Mouse (Mus musculus) midbrain, embryonic 14.5 days (tissue): ENCODE data around the gene Pot1b. TPM values are rescaled to one million over a fixed set of nuclear protein-coding genes. Genes with fewer than 3 reads are reported as not detected.

ENCODE experiments used
- ATAC-seq: fragments of 200-750 bp; cut with Nextera tagmentation; 2 replicates; pipeline ENCODE4 v1.8.0; 2017; ENCODE audit warnings: moderate number of reproducible peaks, moderate library complexity; ENCODE audit not compliant: low FRiP score, low TSS enrichment
- DNase-seq: peaks from one replicate; pipeline ENCODE4 v3.0.0-alpha.2; 2015
- H3K27ac ChIP-seq: fragments of 300-500 bp; sonication (generic); replicated peaks from 2 replicates; pipeline ENCODE4 v1.5.1; 2014; ENCODE audit warnings: mild to moderate bottlenecking, low read depth, low read length, moderate library complexity
- H3K27me3 ChIP-seq: fragments of 300-500 bp; sonication (generic); 2 replicates; pipeline ENCODE4 v1.6.1; 2014; ENCODE audit warnings: low read length, control low read depth, mixed read lengths; ENCODE audit not compliant: control insufficient read depth, insufficient read depth
- H3K36me3 ChIP-seq: fragments of 300-500 bp; sonication (generic); 2 replicates; pipeline ENCODE4 v1.6.1; 2014; ENCODE audit warnings: low read length, control low read depth; ENCODE audit not compliant: control insufficient read depth, insufficient read depth
- H3K4me1 ChIP-seq: fragments of 300-500 bp; sonication (generic); 2 replicates; pipeline ENCODE4 v1.6.1; 2014; ENCODE audit warnings: mild to moderate bottlenecking, antibody characterized with exemption, low read length, control low read depth; ENCODE audit not compliant: control insufficient read depth, insufficient read depth
- H3K4me2 ChIP-seq: fragments of 300-500 bp; sonication (generic); 2 replicates; pipeline ENCODE4 v1.6.1; 2014; ENCODE audit warnings: mild to moderate bottlenecking, low read length, moderate library complexity
- H3K4me3 ChIP-seq: fragments of 300-500 bp; sonication (generic); replicated peaks from 2 replicates; pipeline ENCODE4 v1.5.1; 2014; ENCODE audit warnings: low read depth, low read length
- H3K9ac ChIP-seq: fragments of 300-500 bp; sonication (generic); replicated peaks from 2 replicates; pipeline ENCODE4 v1.6.1; 2014; ENCODE audit warnings: mild to moderate bottlenecking, low read length, moderate library complexity
- H3K9me3 ChIP-seq: fragments of 300-500 bp; sonication (generic); 2 replicates; pipeline ENCODE4 v1.6.1; 2016; ENCODE audit warnings: low read length, control low read depth, mixed read lengths; ENCODE audit not compliant: control insufficient read depth
- WGBS: fragments of 180-500 bp; shearing (Covaris S2); extraction: QIAGEN DNeasy Blood & Tissue Kit; methylation state at CpG from one replicate; pipeline ENCODE4 v1.1.7; 2014; 5-methylcytosine and 5-hydroxymethylcytosine counted together
- polyA plus RNA-seq: library from polyadenylated mRNA; unstranded; fragments of >200 nt; fragmentation: Nextera tagmentation; extraction: Ambion mirVana; gene quantifications from 2 replicates; pipeline ENCODE4 v1.2.1, GENCODE M21; 2014

The Pot1b gene
- 6.0 and 7.0 TPM in 2 replicates for polyA plus RNA-seq

DNA sequence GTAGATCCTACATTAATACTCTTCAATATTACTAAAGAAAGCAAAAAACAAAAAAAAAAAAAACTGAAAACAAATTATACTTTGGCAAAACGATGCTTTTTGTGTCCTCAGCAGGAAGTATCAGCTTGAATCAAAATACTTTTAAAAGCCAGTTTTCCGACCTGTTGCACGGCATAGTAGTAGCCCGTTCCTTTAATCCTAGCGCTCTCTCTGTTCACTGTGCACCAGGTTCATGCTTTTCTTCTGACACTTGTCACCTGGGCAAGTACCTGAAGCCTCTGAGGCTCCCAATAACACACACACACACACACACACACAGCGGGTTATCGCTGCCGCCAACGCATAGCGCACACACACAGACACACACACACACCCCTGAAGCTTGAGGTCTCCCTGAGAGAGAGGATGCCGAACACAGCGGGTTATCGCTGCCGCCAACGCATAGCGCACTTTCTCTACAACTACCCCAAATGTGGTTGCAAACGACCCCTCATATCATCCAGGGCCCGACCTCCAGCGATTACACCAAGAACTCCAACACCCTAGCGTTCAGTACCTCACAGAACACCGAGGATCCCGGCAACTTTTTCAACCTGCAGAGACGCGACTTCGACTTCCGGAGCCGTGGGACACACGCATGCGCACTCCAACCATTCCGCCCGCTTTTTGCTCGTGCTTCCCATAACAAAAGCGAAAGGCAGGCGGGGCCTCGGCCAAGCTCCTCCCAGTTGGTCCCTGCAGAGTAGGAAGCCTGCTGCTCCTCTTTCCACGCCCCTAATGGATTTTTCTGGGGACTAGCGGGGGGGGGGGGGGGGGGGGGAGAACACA lies at the start of gene Pot1b:
Pot1b (minus strand) TSS at position 645 of the 828 bp plus-strand sequence.
- H3K4me2 ChIP-seq, result peak within 1 kb of the TSS; percentile 87
- DNase-seq (peak; percentile 98), ATAC-seq (peak; percentile 98)
- H3K4me1 ChIP-seq, result no peaks in the 10 kb centered on the region
- H3K27ac ChIP-seq, result 0 out of 2 replicates have a peak within 1 kb of the TSS, but pooled peaks have one; percentile 41
- H3K9me3 ChIP-seq, result no peaks in the 10 kb centered on the region
- under 1% methylated on average over 36 of the region's 37 CpGs for WGBS
- peaks cover 19% of the 10 kb centered on the region for H3K36me3 ChIP-seq
- peak within 1 kb of the TSS; percentile 57 for H3K4me3 ChIP-seq
- H3K27me3 ChIP-seq, result no peaks in the 10 kb centered on the region
- peak within 1 kb of the TSS; percentile 49; the same call in 1 of the 2 replicates for H3K9ac ChIP-seq

- H3K4me3 ChIP-seq, result no peak overlapping the region
- no peak for ATAC-seq
- 82% methylated on average over 2 of the region's 2 CpGs for WGBS
- no peak overlapping the region for H3K27ac ChIP-seq
- no peak overlapping the region for H3K4me2 ChIP-seq
- no peaks in the 10 kb centered on the region for H3K4me1 ChIP-seq
- no peak for DNase-seq
- no peaks in the 10 kb centered on the region for H3K27me3 ChIP-seq
- no peak overlapping the region for H3K9ac ChIP-seq
- no peaks in the 10 kb centered on the region for H3K36me3 ChIP-seq
- H3K9me3 ChIP-seq, result no peaks in the 10 kb centered on the region
These were observed 38.7 kb upstream of the Pot1b start for GRCm38 (mm10) chr17:55751170-55751569.

DNA sequence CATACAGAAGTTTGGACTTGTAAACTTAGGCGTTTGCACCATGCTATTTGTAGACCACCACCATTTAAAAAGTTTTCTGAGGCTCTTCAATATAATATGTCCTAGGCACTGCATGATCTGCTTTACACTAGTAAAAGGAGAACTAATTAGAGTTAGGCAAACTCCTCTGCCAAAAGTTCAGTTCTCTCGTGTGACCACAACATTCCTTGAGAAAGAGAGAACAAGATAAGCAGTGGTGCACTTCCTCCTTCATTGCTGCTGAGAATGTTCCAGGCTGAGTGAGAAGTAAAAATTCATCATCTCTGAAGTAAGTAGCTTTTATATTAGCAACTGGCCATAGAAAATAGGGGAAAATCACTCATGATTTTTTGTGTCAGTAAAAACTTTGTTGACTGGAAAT lies 37.4 kb upstream of the Pot1b start, which contains the start of gene Adgre4:
Adgre4 (plus strand) TSS at position 199 of the 400 bp plus-strand sequence.
- Histone ChIP-seq H3K4me1 (no peaks in the 10 kb centered on the region), H3K27me3 (no peaks in the 10 kb centered on the region), H3K9me3 (no peaks in the 10 kb centered on the region), H3K36me3 (no peaks in the 10 kb centered on the region), H3K4me2 (no peak within 1 kb of the TSS), H3K4me3 (no peak within 1 kb of the TSS), H3K27ac (no peak within 1 kb of the TSS), H3K9ac (no peak within 1 kb of the TSS)
- WGBS, result 81% methylated on average over 2 of the region's 2 CpGs
- ATAC-seq (no peak), DNase-seq (no peak)

DNA sequence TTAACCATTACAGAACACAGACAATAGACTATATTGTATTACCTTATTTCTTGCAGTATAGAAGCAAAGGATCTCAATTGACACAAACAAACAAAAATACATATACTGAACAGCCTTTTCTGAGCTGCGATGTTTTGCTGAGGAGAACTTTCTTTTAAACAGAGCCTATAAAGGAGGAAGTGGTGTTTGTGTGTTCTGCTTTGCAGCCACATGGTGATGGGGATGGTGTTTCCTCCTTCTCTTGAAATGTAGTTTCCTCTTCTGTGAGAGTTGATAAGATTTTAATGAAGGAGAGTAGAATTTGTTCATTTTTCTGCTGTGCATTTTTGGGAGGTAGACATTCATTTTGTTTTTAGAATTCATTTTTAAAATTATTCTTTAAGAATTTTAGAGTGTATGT lies 24.2 kb upstream of the Pot1b start:
- no peak for ATAC-seq
- no peak overlapping the region for H3K4me3 ChIP-seq
- no peak for DNase-seq
- H3K27ac ChIP-seq, result no peak overlapping the region
- H3K4me1 ChIP-seq, result no peaks in the 10 kb centered on the region
- H3K4me2 ChIP-seq, result no peak overlapping the region
- H3K9me3 ChIP-seq, result no peaks in the 10 kb centered on the region
- 94% methylated on average over 1 of the region's 1 CpGs for WGBS
- H3K9ac ChIP-seq, result no peak overlapping the region
- H3K36me3 ChIP-seq, result no peaks in the 10 kb centered on the region
- no peaks in the 10 kb centered on the region for H3K27me3 ChIP-seq

DNA sequence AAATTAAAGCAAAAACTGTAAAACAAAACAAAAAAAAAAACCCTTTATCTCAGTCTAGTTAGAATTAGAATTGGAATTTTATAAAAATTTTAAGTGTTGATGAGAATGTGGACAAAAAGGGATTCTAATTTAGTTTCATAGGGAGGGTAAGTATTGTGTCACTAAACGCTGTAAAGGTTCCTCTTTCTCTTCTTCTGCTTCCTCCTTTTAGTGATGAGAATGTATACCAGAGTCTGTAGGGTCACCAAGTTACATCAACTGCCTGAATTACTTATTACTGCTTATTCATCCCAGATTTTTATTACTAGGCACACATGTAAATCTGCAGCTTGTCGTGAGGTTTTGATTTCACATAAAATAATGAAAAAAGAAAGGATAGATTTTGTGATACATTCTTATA lies 13.8 kb upstream of the Pot1b start:
- no peaks in the 10 kb centered on the region for H3K27me3 ChIP-seq
- no peak overlapping the region for H3K4me3 ChIP-seq
- 81% methylated on average over 2 of the region's 2 CpGs for WGBS
- ATAC-seq, result no peak
- H3K36me3 ChIP-seq, result no peaks in the 10 kb centered on the region
- no peaks in the 10 kb centered on the region for H3K9me3 ChIP-seq
- no peak overlapping the region for H3K9ac ChIP-seq
- no peak overlapping the region for H3K4me2 ChIP-seq
- H3K27ac ChIP-seq, result no peak overlapping the region
- no peaks in the 10 kb centered on the region for H3K4me1 ChIP-seq
- DNase-seq, result no peak

DNA sequence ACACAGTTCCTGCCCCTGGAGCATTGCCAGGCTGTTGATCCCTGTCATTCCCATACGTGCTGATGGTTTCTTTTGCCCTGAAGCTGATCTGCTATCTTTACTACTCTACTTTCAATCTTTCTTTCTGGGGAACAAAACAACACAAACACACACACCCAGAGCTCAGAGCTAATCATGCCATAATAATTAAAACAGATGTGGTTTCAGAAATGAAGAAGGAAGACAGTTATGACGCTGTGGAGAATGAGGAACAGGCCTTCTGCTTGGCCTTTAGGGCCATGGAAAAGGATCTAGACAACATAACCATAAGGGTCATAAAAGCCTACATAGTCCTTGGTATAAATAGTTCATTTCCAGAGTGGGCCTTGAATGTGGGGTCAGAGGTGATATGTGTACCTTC lies 9.8 kb upstream of the Pot1b start:
- ATAC-seq, result no peak
- H3K36me3 ChIP-seq, result no peaks in the 10 kb centered on the region
- no peak overlapping the region for H3K27ac ChIP-seq
- H3K4me2 ChIP-seq, result no peak overlapping the region
- H3K9me3 ChIP-seq, result no peaks in the 10 kb centered on the region
- DNase-seq, result no peak
- H3K27me3 ChIP-seq, result no peaks in the 10 kb centered on the region
- 79% methylated on average over 2 of the region's 2 CpGs for WGBS
- no peak overlapping the region for H3K4me3 ChIP-seq
- H3K4me1 ChIP-seq, result no peaks in the 10 kb centered on the region
- no peak overlapping the region for H3K9ac ChIP-seq

- ATAC-seq, result no peak
- 77% methylated on average over 1 of the region's 1 CpGs for WGBS
- Histone ChIP-seq H3K27me3 (no peaks in the 10 kb centered on the region), H3K9ac (no peak overlapping the region), H3K4me3 (no peak overlapping the region), H3K36me3 (no peaks in the 10 kb centered on the region), H3K9me3 (no peaks in the 10 kb centered on the region), H3K4me1 (no peaks in the 10 kb centered on the region), H3K4me2 (no peak overlapping the region), H3K27ac (no peak overlapping the region)
- DNase-seq, result no peak
These were observed 8.8 kb upstream of the Pot1b start for GRCm38 (mm10) chr17:55721270-55721669.

DNA sequence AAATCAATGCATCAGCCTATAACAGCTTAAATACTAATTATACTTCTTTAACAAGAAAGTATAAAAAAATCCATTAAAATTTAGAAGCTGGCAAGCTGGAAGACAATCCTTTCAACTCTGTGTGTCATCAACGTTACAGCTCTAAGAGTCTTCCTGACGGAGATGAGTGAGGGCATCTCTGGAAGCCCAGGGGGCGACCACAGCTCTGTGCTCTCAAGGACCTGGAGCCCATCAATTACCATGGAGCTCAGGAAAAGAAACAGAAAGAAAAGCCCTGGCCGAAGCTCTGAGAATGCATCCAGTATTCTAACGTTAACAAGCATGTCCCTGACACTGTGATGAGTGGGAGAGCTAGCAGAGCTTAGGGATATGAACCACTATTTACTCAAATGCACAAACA lies 9.6 kb downstream of the Pot1b start:
- Histone ChIP-seq H3K27me3 (no peaks in the 10 kb centered on the region), H3K36me3 (peaks cover 26% of the 10 kb centered on the region), H3K9ac (no peak overlapping the region), H3K27ac (no peak overlapping the region), H3K4me1 (no peaks in the 10 kb centered on the region), H3K9me3 (no peaks in the 10 kb centered on the region), H3K4me2 (no peak overlapping the region), H3K4me3 (no peak overlapping the region)
- DNase-seq, result peak; percentile 3
- ATAC-seq, result no peak
- WGBS, result 74% methylated on average over 5 of the region's 5 CpGs
